Mouse (Mus musculus) stomach, embryonic 15.5 days (tissue): ENCODE measurements around the gene Hist1h2ah. TPM values are rescaled to one million over a fixed set of nuclear protein-coding genes. Genes with fewer than 3 reads are reported as not detected.

Source experiments
- ATAC-seq: fragments of 200-750 bp; cut with Nextera tagmentation; 2 replicates; pipeline ENCODE4 v1.8.0; 2017; ENCODE audit warnings: low read depth, moderate number of reproducible peaks, moderate TSS enrichment; ENCODE audit not compliant: insufficient read depth, low FRiP score
- H3K27ac ChIP-seq: fragments of 300-500 bp; sonication (generic); 2 replicates; pipeline ENCODE4 v1.5.1; 2015; ENCODE audit warnings: mild to moderate bottlenecking, inconsistent platforms
- H3K27me3 ChIP-seq: fragments of 300-500 bp; sonication (generic); replicated peaks from 2 replicates; pipeline ENCODE4 v1.6.1; 2015; ENCODE audit warnings: inconsistent platforms
- H3K36me3 ChIP-seq: fragments of 300-500 bp; sonication (generic); 2 replicates; pipeline ENCODE4 v1.6.1; 2015; ENCODE audit warnings: inconsistent platforms
- H3K4me1 ChIP-seq: fragments of 300-500 bp; sonication (generic); 2 replicates; pipeline ENCODE4 v1.6.1; 2015; ENCODE audit warnings: inconsistent platforms
- H3K4me2 ChIP-seq: fragments of 300-500 bp; sonication (generic); 2 replicates; pipeline ENCODE4 v1.6.1; 2015; ENCODE audit warnings: mild to moderate bottlenecking, inconsistent platforms
- H3K4me3 ChIP-seq: fragments of 300-500 bp; sonication (generic); replicated peaks from 2 replicates; pipeline ENCODE4 v1.5.1; 2015; ENCODE audit warnings: inconsistent platforms
- H3K9ac ChIP-seq: fragments of 300-500 bp; sonication (generic); 2 replicates; pipeline ENCODE4 v1.6.1; 2015; ENCODE audit warnings: inconsistent platforms
- H3K9me3 ChIP-seq: fragments of 300-500 bp; sonication (generic); 2 replicates; pipeline ENCODE4 v1.6.1; 2016; ENCODE audit warnings: inconsistent platforms
- WGBS: fragments of 180-500 bp; shearing (Covaris S2); methylation state at CpG from one replicate; pipeline ENCODE4 v1.1.7; 2015; 5-methylcytosine and 5-hydroxymethylcytosine counted together
- polyA plus RNA-seq: library from polyadenylated mRNA; unstranded; fragments of >200 nt; fragmentation: Nextera tagmentation; extraction: Ambion mirVana; gene quantifications from 2 replicates; pipeline ENCODE4 v1.2.1, GENCODE M21; 2015

Gene Hist1h2ah
- polyA plus RNA-seq, 1 experiment from 2014 or later: 13.3 TPM

DNA sequence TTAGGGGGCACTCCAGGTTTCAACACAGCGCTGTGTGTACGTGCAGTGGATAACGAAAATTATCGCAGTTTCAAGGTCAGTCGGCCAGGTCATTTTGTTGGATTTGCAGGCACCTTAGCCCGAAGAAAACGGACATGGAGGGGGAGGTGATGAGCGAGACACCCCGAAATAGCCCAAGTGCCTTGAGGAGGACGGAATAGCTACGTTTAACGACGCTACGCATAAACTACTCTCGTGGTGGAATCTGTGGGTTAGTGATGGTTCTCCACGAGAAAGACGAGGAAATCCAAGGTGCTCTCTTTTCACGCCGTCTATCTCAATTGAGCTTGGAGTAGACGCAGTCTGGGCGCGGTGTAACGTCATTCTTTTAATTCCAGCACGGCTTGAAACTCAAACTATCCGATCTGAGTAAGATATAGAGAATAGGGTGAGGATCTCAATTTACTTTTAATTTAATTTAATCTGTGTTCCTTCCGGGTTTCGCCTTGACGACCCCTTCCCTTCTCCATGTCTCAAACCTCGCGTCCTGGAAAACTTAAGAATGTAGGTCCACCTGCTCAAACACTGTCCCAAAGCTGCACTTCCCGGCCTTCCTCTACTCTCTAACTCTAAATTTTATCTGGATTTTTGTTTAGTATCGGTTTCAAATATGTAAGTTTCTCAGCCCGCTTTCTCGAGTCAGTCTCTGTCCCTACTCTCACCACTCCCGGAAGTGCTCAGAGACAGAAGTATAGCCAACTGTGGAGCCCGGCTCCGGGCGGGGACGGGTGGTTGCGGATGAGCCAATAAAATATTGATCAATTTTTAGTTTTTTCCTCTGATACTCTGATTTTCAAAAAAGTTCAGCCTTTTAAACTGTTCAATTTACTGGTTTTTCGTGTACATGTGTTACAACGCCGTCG is 15.2 kb downstream of the Hist1h2ah start:
- peak overlapping the region; percentile 52 for H3K4me3 ChIP-seq
- ATAC-seq: peak; percentile 60; the same call in 1 of the 2 replicates
- H3K36me3 ChIP-seq: no peaks in the 10 kb centered on the region
- no peaks in the 10 kb centered on the region for H3K9me3 ChIP-seq
- H3K27me3 ChIP-seq: peaks cover 2% of the 10 kb centered on the region; the same call in 1 of the 2 replicates
- H3K9ac ChIP-seq: peak overlapping the region; percentile 34; the same call in 1 of the 2 replicates
- peak overlapping the region; percentile 76 for H3K4me2 ChIP-seq
- H3K27ac ChIP-seq: no peak overlapping the region
- H3K4me1 ChIP-seq: no peaks in the 10 kb centered on the region
- 1% methylated on average over 44 of the region's 44 CpGs for WGBS

DNA sequence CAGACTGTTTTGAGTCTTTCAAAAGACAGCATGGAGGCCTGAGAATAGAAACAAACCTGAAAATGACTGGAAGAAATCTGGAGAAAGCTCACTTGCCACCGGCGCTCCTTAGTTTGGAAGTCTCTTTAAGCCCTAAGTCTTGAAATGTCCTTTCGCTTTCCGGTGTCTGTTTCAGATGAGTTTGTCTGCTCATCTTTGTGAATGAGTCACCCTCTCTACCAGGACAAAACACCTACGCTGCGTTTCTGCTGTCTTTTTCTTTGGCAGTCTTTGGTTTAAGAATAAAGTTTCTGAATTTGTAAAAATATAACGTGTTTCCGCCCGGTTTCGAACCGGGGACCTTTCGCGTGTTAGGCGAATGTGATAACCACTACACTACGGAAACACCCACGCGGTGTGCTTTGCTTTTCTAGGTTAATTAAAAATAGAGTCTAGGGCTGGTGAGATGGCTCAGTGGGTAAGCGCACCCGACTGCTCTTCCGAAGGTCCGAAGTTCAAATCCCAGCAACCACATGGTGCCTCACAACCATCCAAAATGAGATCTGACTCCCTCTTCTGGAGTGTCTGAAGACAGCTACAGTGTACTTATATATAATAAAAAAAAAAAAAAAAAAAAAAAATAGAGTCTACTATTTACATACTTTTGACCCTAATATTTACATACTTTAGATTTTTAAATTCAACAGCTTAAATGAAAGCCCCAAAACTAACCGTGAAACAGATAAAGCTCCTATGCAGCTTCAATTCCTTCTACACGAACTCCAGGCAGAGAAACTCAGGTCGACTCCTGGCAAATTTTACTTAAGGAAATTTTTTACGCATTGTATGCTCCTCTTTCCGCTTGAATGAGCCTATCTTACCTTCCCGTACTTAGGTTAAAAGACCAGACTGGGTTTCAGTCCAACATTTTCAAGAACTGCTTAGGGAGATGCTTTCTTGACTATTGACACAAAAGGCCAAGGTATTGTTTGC is 19.6 kb downstream of the Hist1h2ah start:
- ATAC-seq: peak; percentile 84
- WGBS: 16% methylated on average over 27 of the region's 27 CpGs
- peak overlapping the region; percentile 42 for H3K4me2 ChIP-seq
- H3K27me3 ChIP-seq: peaks cover 27% of the 10 kb centered on the region
- peak overlapping the region; percentile 7; the same call in 1 of the 2 replicates for H3K4me3 ChIP-seq
- no peaks in the 10 kb centered on the region for H3K36me3 ChIP-seq
- H3K9me3 ChIP-seq: no peaks in the 10 kb centered on the region
- H3K27ac ChIP-seq: no peak overlapping the region
- no peak overlapping the region for H3K9ac ChIP-seq
- H3K4me1 ChIP-seq: 0 out of 2 replicates have a peak, but pooled peaks cover 7% of the 10 kb centered on the region

DNA sequence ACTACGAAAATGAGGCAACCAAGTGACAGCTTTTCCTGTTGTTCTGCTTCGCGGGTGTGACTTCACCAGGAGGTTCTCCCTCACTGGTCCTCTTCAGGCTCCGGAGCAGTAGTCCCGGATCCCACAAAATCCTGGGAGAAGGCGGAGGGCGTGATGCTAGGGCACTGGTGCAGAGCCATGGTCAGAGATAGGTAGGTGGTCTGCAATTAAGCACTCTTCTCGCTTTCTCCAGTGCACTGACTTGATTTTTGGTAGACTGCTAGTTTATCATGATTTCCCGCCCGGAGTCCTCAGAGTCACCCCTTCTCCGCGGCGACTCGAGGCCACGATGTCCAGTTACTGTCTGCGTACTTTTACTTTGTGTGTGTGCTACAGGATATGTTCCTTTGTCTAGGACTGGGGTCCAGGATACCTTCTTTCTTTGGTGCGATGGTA is 20.9 kb downstream of the Hist1h2ah start:
- Histone ChIP-seq H3K9ac (no peak overlapping the region), H3K4me1 (0 out of 2 replicates have a peak, but pooled peaks cover 7% of the 10 kb centered on the region), H3K9me3 (no peaks in the 10 kb centered on the region), H3K4me2 (peak overlapping the region; percentile 42), H3K36me3 (no peaks in the 10 kb centered on the region), H3K27ac (no peak overlapping the region), H3K4me3 (peak overlapping the region; percentile 15; the same call in 1 of the 2 replicates), H3K27me3 (peaks cover 35% of the 10 kb centered on the region)
- WGBS: 14% methylated on average over 17 of the region's 17 CpGs
- no peak for ATAC-seq

DNA sequence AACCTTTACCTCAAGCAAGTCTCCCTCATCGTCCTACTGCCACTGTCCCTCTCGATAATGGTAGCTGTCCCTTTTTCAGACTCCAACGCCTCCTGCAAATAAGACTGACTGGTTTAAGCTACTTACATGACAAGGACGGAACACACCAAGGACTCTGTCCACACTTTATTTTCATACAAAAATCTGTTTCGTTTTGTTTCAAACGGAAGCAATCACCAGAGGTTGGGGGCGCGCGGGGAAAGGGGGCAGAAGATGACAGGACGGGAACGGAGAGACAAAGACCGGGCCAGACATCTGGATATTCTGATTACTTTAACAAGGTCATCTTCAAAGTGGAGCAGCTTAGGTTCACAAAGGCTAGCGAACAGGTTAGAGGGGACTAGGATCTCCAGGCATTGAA is 21.7 kb downstream of the Hist1h2ah start:
- WGBS: 18% methylated on average over 13 of the region's 13 CpGs
- Histone ChIP-seq H3K4me3 (0 out of 2 replicates have a peak overlapping the region, but pooled peaks have one; percentile 15), H3K9ac (no peak overlapping the region), H3K9me3 (no peaks in the 10 kb centered on the region), H3K36me3 (no peaks in the 10 kb centered on the region), H3K27ac (no peak overlapping the region), H3K27me3 (peaks cover 42% of the 10 kb centered on the region), H3K4me2 (peak overlapping the region; percentile 42; the same call in 1 of the 2 replicates), H3K4me1 (0 out of 2 replicates have a peak, but pooled peaks cover 7% of the 10 kb centered on the region)
- ATAC-seq: no peak

DNA sequence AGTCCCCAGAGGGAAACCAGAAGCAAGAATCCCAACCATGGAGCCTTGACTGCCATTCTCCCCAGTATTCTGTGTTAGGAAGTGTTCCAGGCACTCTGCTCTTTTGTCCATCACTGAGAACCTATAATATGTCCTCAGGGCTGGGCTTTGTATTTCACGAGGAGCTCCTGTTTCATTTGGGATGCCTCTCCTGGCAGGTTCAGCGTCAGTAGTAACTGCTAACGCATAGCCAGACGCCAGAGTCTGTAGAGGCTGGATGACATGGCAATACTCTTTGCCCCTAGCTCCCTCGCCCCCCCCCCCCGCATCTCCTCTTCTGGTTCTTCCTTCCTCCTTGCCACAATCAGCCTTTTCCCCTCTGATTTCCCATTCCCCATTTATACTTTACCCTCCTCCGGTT is 25.7 kb downstream of the Hist1h2ah start, which contains the start of gene Prss16:
Prss16 (minus strand) TSS at position 101 of the 400 bp plus-strand sequence.
- Histone ChIP-seq H3K36me3 (no peaks in the 10 kb centered on the region), H3K4me1 (peaks cover 14% of the 10 kb centered on the region), H3K27ac (no peak within 1 kb of the TSS), H3K4me3 (no peak within 1 kb of the TSS), H3K27me3 (peaks cover 77% of the 10 kb centered on the region), H3K9ac (no peak within 1 kb of the TSS), H3K9me3 (no peaks in the 10 kb centered on the region), H3K4me2 (no peak within 1 kb of the TSS)
- WGBS: 43% methylated on average over 7 of the region's 7 CpGs
- no peak for ATAC-seq

DNA sequence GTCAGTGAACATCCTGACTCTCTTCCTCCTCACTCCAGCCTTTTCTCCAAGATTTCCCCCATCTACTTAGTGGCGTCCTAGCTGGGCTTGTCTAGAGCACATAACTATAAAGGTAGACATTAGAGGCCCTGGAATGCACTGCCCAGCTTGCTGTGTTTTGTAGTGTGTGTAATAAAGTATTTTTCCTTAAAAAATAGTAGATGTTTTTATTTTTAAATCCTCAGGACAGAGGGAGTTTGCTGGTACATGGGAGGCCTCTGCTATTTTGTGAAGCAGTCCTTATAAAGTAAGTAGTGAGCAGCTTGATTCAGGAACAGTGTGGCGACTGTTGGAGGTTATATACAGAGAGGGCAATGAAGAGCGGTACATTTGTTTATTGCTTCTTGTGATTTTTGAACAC is 26.7 kb downstream of the Hist1h2ah start:
- Histone ChIP-seq H3K4me3 (no peak overlapping the region), H3K9ac (no peak overlapping the region), H3K4me2 (no peak overlapping the region), H3K9me3 (no peaks in the 10 kb centered on the region), H3K4me1 (peaks cover 9% of the 10 kb centered on the region), H3K27me3 (peaks cover 81% of the 10 kb centered on the region), H3K27ac (no peak overlapping the region), H3K36me3 (no peaks in the 10 kb centered on the region)
- 83% methylated on average over 3 of the region's 3 CpGs for WGBS
- ATAC-seq: no peak

DNA sequence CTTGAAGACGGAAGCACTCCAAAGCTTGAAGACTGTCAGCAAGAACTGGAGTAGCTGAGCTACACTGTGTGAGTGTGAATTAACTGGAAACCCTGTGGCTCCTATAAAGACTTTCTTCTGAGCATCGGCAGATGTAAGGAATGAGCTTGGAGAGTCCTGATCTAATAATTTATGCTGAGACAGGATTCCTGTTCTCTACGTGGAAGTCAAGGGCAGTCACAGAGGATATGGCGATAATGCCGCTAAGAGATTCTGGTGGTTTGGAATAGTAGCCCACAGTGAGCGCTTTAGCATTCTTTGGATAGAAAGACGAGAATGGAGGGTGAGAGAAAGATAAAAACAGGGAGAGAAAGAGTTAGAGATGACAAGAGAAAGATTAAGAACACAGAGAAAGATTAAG is 27.5 kb downstream of the Hist1h2ah start:
- no peak overlapping the region for H3K9ac ChIP-seq
- 49% methylated on average over 7 of the region's 7 CpGs for WGBS
- H3K27ac ChIP-seq: no peak overlapping the region
- peaks cover 87% of the 10 kb centered on the region for H3K27me3 ChIP-seq
- no peak overlapping the region for H3K4me2 ChIP-seq
- H3K4me1 ChIP-seq: peaks cover 9% of the 10 kb centered on the region
- 0 out of 2 replicates have a peak overlapping the region, but pooled peaks have one; percentile 1 for H3K4me3 ChIP-seq
- no peak for ATAC-seq
- H3K36me3 ChIP-seq: no peaks in the 10 kb centered on the region
- H3K9me3 ChIP-seq: no peaks in the 10 kb centered on the region

DNA sequence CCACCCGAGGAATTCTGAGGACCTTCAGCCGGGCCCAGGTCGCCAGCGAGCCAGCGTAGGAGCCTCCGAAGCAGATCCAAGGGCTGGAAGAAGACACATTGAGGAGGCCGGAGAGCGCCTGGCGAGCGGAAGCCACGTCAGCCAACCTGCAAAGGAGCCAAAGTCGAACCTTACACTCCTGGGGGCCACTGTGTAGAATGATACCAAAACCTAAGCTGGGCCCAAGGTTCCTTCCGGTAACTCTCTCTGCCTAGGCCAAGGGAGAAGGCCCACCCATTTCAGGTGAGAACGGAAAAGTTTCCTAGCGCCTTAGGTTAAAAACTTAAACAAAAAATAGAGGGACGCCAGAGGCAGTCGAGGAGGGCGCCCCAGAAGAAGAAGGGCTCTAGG is 28.3 kb downstream of the Hist1h2ah start:
- Histone ChIP-seq H3K9me3 (no peaks in the 10 kb centered on the region), H3K9ac (no peak overlapping the region), H3K4me3 (peak overlapping the region; percentile 50), H3K4me2 (peak overlapping the region; percentile 96), H3K27ac (no peak overlapping the region), H3K36me3 (no peaks in the 10 kb centered on the region), H3K27me3 (peaks cover 83% of the 10 kb centered on the region), H3K4me1 (peaks cover 9% of the 10 kb centered on the region)
- WGBS: 5% methylated on average over 18 of the region's 18 CpGs
- no peak for ATAC-seq

DNA sequence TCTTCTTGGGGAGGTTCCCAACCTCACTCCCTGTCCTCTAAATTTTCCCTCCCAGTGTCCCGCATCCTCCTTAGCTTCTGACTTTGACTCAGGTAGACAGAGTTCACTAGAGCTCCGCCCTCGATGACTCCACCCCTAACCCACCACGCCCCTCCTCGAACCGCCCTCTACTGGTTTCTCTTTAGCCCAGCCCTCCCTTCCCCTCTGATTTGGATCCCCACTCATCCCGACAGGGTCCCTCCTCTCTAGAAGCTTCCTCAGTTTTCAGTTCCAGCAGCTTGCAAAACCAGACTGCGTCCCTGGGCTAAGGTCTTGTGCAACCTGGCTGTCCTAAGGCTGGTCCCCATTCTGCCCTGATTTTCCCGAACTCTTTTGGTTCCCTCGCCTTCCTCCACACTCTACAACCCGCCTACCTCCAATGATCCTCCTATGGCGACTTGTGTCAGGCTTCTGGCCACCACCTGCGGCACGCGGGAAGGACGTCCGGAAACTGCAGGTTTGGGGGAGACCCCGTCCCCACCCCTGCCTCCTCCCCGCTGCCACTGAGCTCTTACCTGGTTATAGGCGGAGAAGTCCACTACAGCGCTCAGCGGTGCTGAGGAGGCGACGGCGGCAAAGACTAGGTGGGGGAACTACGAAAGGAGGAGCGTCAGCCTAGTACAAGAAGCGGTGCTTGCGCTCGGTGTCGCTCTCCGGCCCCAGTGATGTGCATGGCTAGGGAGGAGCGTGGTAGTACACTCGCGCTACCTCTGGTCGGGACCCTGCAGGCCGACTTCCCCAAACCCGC is 28.8 kb downstream of the Hist1h2ah start:
- under 1% methylated on average over 38 of the region's 38 CpGs for WGBS

DNA sequence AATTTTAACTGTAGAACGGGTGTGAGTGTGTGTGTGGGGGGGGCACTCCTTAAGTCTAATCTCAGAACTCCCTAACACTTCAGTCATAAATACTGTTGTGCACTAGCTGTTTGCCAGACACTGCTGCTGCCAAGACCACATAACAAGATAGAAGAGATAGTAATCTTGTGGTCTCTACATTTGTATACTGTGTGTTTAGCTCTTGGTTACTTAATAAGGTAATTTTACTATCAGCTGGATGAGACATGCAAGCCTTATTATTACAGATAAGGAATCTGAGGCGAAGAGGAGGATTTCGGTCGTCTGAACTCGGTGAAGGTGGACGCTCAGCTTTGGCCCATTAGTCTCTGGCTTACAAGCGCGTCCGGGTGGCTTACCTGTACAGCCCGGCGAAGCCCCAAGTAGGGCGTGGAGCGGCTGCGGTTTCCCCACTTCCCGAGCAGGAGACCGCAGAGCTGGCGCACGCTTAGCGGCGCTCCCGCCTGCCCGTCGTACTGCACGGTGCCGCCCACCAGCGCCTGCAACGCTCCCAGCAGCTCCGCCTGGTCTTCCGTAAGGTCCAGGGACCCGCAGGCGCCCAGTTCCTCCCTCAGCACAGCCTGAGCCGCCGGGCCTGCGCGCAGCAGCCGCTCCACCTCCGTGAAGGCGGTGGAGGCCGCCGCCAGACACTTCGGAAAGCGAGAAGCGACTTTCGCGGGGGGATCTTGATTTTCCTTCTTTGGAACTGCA is 29.6 kb downstream of the Hist1h2ah start:
- no peak overlapping the region; the same call in 1 of the 2 replicates for H3K27ac ChIP-seq
- H3K9me3 ChIP-seq: no peaks in the 10 kb centered on the region

More for the DNA sequence above, 28.8 kb downstream of the Hist1h2ah start:
- Histone ChIP-seq H3K27me3 (peaks cover 85% of the 10 kb centered on the region), H3K36me3 (no peaks in the 10 kb centered on the region), H3K4me3 (peak overlapping the region; percentile 50), H3K9ac (peak overlapping the region; percentile 34; the same call in 1 of the 2 replicates), H3K4me1 (peaks cover 9% of the 10 kb centered on the region), H3K27ac (no peak overlapping the region), H3K4me2 (peak overlapping the region; percentile 96), H3K9me3 (no peaks in the 10 kb centered on the region)
- peak; percentile 94 for ATAC-seq

More for the DNA sequence above, 29.6 kb downstream of the Hist1h2ah start:
- WGBS: under 1% methylated on average over 45 of the region's 45 CpGs
- ATAC-seq: peak; percentile 87
- H3K4me2 ChIP-seq: peak overlapping the region; percentile 96
- H3K36me3 ChIP-seq: no peaks in the 10 kb centered on the region
- peak overlapping the region; percentile 50 for H3K4me3 ChIP-seq
- peak overlapping the region; percentile 23; the same call in 1 of the 2 replicates for H3K9ac ChIP-seq
- peaks cover 88% of the 10 kb centered on the region for H3K27me3 ChIP-seq
- H3K4me1 ChIP-seq: peaks cover 9% of the 10 kb centered on the region
